Mouse (Mus musculus) retina, postnatal 1 day (tissue): ENCODE data around the gene Utrn.
"Not testable (repeated sequence)": the region's sequence is repeated elsewhere in the genome, so short reads cannot be mapped to it uniquely, and the experiment has no call there.

Source experiments
- DNase-seq: peaks from one replicate; pipeline ENCODE4 v3.0.0-alpha.2; 2012

The Utrn gene

DNA sequence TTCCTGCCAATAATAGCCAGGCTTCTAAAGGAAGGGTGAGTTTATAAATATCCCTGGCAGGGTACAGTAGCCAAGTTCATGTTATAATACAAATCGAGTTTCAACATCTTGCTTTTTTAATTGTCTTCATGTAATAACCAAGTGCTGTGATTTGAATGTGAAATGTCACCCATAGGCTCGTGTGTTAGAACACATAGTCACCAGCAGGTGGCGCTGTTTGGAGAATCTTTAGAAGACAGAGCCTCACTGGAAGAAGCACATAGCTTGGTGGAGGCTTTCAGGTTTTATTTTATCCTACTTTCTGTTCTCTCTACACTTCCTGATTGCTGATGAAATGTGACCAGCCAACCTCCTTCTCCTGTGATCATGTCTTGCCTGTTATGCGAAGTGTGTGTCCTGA, 207.1 kb downstream of the Utrn start:
- no peak for DNase-seq

DNA sequence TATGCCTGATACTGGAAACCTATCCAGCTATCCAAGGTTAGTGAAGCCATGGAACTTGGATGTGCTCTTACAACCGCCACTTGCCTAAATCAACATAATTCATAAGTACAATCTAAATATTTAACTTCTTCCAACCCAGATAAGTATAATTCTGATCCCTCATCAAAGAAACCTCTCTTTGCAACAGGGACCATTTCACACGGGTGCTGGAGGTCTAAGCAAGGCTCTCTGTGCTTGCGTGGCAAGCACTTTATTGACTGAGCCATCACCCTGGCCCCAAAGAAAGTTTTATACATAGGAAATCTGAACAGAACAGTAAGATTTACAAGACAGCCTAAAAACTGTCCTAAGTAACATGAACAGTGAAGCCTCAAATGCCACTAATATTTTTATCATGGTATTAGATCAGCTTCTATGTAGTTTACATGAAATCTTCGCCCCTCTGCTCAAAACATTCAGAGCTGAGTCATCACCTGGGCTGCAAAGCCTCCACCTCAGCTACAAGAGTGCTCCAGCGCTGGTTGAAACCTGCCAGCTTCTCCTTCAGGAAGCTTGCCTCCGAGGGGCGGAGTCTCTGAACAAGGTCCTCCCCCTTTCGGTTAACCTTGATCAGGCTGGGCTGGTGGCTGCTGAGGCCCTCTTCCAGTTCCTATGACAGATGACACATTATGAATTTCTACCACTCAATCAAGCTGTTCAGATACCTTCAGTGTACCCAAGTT, 211.0 kb downstream of the Utrn start:
- DNase-seq, result no peak

DNA sequence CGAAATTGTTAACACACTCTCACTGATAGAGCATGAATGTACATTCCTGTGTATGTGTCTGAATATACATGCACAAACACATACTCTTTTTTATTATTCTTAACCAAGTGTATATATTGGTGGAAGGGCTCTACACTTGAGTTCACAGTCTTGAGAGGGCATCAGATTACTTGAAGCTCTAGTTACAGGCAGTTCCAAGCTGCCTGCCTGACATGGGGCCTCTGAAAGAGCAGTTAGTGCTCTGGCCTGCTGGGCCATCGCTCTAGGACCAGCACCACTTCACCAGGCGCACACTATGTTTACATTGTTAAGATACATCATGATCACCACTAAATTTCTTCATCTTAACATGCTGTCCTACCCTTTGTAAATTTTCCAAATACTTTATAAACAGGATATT, 216.2 kb downstream of the Utrn start:
- DNase-seq, result no peak

DNA sequence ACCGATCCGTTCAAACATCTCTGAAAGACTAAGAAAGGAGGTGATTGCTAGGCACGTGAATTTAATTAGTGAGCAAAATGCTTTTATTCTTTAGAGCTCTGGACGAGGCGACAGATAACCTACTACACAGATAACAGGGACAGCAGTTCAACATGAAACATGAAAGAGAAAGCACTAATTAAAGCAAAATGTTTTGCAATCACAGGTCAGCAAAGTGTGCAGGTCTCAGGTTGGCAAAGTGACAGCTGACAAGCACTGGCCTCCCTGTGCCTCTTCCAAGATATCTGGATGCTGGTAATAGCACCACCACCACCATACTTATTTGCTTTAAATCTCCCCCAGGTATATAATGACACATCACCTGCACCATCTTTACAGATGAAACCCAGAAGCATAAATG, 223.0 kb downstream of the Utrn start:
- no peak for DNase-seq

DNA sequence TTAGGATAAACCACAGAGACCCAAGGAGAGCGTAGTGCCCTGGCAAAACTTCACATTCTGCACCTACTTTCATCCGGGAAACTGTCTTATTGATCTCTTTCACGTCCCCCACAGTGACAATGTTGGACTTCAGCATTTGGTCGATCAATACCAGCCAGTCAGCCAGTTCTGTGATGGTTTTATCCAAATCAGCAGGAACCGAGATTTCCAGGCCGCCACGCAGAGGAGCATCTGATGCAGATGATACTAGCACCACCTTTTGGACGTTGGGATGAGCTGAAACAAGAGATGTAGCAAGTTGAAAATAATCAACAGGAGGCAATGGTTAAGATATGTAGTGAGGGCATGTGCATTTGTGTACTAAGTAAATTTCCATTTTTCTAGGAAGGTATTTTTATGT, 225.8 kb downstream of the Utrn start:
- peak; percentile 10 for DNase-seq

DNA sequence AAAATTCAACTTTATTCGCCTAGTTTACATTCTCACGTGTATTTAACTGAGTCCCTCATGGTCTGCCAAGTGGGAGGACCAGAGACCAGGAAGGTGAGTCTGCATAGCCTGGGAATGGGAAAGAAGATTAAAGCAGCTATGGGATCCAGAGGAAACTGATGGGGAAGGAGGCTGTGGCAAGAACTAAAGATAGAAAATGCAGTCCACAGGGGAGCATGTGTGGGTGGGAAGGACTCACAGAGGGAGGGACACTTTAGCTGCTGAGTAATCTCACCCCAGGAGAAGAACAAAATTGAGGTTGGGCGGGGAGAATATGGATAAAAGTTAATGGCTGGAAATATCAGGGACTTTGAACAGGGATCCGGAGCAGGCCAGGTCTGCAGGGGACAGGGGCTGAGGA, 229.5 kb downstream of the Utrn start:
- no peak for DNase-seq

DNA sequence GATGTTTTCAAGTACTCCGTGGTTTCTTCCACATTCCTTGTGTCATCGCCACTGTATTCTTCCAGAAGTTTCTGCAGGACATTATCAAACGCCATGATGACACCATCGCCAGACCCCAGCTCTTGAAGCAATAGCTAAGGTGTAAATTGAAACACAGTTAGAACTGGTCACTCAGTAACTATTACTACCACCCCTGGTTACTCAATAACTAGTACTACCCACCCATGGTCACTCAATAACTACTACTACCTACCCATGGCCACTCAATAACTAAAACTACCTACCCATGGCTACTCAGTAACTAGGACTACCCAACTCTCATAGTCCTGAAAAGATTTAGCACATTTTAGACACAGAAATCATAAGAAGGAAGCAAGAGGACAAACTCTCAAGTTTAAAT, 235.2 kb downstream of the Utrn start:
- DNase-seq, result no peak

DNA sequence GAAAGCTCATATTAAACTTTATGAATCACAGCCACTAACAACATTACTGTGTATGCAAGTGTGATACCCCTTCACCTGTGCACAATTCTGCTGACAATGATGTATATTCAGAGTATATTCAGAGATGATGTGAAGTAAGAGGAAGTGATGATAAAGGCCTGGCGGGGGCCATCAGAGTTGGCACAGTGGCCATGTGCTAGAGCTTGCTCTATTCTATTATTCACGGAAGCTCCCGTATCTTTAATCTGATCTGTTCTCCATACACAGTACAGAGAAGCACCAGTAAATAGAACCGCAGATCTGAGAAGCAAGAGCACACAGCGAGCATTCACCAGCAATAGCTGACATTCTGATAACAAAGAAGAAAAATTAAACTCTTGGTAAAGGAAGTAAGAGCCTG, 238.2 kb downstream of the Utrn start:
- DNase-seq, result no peak

DNA sequence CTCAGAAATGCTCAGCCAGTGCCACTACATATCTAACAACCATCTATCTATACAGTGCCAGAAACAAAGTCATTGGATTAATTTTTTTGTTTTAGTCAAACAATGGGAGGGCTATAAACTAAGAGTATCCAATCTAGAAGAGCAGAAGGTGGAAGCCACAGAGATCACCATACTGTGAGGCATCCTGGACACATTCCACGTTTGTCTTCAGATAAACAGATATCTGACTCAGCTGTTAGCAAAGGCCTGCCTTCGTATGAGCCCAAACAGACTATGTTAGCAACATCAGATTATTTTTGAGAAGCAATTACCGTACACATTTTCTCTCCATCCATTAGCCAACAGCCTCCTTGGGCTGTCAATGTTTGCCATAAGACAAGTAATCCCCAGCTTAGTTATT, 250.8 kb downstream of the Utrn start:
- no peak for DNase-seq

DNA sequence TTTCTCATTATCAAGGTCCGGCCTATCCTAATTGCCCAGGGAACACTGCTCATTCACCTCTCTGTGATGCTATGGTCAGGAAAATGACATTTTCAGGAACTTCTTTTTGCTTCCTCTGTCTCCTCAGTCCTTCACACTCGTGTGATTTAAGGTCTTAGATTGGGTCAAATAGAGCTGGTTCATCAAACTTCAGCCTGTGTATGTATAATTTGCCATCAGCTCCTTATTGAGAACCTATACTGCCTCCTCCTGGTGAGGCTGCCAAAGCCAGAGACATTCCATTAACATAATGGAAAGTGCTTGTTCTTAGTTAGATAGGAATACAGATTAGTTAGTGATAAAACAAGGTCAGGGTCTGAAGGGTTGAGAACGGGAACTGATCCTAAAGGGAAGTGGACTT, 253.4 kb downstream of the Utrn start:
- DNase-seq, result peak; percentile 54

DNA sequence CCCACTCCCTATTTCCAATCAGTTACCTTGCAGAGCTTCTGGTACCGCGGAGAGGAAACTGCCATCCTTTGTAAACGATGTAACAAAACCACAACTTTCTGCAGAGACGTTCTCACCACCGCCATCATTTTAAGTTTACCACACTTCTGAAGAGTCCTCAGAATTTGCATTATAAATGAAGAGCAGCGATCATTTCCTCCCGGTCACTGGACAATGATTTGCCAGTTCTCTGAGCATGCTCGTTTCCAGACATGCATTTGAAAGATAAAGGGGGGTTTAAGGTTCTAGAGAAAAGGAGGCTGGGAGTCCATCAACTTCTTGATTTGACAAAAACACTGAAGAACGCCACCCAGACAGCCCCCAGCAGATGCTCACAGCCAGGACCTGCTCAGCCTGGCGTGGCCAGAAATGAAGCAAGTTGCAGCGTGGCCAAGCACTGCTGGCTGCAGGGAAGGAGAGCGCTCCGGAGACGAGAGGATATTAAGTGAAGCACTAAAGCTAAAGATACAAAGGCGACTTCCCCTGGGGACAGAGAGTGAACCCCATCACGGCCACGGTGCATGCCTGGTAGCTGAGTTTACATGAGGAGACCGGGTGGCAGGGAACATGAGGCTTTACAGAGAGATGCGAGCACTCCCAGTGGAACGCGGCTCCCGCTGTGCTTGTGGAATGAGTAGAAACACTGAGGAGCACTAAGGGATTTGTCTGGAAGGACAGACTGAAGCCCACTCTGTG, 254.5 kb downstream of the Utrn start:
- DNase-seq, result peak; percentile 69

DNA sequence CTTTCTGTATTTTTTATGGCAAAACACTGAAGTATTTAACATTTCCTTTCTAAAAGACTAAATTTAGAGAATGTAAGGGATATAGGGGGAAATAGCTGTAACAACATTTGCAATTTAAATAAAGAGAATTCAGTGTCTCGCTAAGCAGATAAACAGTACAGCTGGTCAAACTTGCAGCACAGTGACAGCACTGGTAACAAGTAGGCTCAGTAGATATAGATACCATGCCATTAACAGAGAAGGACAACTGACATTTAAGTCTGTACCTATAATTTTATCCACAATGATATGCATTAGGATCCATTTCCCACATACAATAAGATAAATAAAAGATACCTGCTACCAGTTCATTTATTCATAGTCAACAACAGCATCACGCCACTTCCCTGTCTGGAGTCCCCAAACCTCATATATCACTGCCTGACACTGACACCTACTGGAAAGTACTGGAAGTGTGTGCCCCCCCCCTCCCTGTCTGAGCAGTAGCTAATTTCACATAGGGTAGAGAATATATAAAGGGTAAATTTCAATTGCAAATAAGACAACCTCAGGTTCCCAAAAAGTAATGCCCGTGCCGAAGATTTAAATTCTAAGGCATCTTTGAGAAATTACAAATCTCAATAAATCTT, 256.8 kb downstream of the Utrn start:
- peak; percentile 79 for DNase-seq

DNA sequence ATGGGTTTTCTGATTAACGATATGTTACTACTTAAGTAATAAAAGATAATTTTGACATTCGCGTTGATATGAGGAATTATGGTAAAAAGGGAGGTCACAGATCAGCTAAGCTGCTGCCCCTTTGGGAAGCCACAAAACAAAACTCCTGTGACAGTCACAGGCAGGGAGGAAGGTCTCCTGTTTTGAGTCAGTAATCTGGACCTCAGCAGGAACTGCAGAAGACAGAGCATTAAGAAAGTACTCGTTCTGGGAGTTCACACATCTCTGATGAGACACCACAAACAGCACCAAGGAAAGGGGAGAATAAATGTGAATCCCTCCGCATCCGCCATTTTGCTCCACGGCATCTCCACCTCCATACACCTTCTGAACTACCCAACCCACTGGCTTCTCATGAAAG, 259.3 kb downstream of the Utrn start:
- DNase-seq, result no peak

DNA sequence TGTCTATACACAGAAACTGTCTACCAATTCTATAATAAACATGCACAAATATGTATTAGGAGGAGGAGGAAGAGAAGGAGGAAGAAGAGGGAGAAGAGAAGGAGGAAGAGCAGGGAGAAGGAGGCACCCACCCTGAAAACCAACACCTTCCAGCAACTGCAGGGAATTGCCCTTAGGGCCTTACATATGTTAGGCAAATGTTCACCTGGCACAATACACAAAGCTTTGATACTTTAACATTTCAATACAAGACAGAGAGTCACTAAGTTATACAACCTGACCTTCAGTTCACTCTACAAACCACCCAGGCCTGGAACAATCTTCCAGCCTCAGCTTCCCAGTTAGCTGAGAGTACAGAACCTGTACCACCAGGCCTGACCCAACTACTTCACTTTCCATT, 260.5 kb downstream of the Utrn start:
- DNase-seq, result no peak

DNA sequence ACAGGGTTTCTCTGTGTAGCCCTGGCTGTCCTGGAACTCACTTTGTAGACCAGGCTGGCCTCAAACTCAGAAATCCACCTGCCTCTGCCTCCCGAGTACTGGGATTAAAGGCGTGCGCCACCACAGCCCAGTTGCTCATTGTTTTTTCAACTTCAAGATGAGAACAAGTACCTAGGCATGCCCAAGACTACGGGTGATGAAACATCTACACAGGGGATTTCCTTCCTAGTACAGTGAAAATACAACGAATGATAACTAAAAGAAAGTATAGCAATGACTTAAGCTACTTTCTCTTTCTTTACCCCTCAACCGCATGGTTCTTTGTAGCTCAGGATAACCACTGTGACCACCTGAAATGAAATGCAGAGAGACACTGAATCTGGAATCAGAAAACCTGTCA, 262.0 kb downstream of the Utrn start:
- DNase-seq, result not testable (repeated sequence)

DNA sequence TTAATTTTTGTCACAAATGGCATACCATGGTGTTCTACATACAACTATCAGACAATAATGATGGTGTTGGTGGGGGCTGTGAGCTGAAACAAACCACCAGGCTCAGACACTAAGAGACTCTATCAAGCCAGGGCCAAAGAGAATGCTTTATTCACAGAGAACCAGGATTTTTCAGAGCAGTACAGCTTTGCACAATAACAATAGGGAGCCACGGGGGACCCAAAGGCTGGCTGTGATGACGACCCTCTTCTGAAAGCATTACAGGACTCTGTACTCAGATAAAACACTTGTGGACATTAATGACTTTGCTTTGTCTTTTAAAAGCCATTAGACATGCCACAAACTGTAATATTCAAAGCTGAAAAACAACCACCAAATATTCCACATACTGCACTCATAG, 273.8 kb downstream of the Utrn start:
- peak; percentile 60 for DNase-seq

DNA sequence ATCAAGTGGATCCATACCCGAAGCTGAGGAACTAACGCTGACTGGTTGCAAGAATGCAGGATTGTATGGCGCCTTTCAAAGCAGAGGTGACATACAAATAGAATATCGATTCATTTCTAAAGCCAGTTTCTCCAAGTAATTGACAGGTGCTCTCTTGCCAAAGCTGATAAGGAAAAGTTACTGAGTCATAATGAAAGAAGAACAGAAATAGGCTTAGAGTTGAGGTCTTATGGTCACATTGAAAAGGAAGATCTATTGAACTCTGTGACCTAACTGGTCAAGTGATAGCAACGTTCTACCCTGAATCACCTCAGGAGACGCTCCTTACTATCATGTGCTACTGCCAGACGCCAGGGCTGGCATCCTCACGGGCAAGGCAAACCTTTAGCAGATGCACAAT, 274.2 kb downstream of the Utrn start:
- no peak for DNase-seq

DNA sequence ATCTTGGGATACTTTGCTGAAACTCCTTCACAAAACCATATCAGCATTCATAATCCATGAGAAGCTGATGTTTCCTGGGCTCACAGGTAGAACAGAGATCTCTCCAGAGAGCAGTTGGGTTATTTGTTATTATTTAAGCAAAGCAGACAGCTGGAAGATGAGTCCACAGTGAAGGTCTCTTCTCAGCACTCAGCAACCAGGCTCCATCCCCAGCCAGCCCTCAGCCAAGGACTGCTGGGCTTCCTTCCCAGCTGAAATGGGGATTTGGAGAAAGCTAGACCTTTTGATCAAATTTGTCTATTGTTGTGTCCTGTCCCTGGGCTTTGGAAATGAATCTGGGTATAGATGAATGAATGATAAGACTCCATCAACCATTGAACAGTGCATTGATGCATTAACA, 276.1 kb downstream of the Utrn start:
- DNase-seq, result no peak

DNA sequence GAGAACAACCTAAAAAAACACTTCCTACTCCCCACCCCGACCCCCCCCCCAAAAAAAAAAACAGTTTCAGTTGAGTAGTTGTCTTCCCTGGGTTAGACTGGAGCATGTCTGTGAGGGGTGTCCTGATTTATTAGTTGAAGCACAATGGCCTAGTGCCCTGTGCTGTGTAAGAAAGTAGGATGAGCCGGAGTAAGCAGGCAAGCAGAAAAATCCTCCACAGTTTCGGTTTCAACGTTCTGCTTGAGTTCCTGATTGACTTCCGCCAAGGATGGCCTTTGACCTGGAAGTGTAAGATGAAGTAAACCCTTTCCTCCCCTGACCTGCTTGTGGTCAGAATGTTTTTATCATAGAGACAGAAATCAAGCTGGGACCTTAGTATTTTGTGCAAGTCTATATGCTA, 277.2 kb downstream of the Utrn start:
- peak; percentile 27 for DNase-seq

DNA sequence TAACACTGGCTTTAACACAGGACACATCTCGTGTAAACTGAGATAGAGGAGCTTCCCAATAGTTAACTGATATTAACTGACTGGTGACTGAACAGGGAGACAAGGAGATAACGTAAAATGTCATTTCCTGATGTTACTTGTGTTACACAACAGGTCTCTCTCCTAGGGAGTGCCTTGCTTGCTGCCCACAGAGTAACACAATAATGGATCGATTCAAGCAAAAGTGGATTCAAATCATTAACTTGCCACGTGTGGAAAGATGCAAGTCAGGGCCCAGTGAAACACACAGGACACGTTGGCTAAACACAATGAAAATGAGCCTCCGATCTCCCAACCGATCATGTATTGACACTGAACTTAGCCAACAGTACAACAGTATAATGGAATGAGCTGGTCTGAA, 281.1 kb downstream of the Utrn start:
- DNase-seq, result no peak

DNA sequence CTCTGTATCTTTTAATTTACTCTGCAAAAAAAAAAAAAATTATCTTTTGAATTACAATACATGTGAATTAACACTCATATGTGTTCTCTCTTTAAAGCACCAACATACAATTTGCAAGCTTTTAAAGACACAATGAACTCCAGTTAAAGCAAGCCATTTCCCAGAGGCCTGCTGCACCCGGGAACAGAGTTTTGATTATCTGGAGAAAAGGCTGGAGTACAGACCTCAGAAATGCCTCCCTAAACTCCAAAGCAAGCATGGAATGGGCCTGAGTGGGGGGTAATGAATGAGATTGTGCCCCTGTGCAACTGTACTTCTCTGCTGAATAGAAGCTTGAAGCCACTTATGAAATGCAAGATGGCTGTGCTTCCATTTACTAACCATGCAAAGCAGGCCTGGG, 281.8 kb downstream of the Utrn start:
- no peak for DNase-seq

DNA sequence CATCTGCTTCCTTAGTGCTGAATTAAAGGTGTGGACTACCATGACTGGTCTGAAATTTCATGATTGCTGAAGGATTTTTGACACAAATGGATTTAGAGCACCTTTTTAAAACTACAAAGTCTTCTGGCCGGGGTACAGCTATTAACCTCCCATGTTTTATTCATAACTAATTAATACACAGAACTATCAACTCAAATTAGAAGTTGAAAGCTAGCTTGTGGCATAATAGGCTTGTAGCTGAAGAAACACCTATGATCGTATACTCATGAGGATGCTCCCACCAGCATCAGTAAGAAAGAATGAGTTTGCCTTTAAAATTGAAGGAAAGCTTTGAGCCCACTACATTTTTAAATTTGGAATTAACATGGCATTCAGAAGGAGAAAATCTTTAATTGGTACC, 282.3 kb downstream of the Utrn start:
- DNase-seq, result no peak

DNA sequence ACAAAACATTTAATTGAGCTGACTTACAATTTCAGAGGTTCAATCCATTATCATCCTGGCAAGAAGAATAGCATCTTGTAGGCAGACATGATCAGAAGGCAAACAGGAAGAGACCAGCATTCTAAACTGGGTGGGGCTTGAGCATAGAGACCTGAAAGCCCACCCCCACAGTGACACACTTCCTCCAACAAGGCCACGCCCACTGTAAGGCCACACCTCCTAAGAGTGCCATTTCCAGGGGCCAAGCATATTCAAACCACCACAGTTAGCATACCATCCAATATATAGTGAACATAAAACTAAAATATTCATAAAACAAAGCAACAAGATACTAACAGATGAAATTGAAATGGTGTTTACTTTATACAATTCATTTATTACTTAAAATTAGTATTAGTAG, 283.0 kb downstream of the Utrn start:
- DNase-seq, result no peak

DNA sequence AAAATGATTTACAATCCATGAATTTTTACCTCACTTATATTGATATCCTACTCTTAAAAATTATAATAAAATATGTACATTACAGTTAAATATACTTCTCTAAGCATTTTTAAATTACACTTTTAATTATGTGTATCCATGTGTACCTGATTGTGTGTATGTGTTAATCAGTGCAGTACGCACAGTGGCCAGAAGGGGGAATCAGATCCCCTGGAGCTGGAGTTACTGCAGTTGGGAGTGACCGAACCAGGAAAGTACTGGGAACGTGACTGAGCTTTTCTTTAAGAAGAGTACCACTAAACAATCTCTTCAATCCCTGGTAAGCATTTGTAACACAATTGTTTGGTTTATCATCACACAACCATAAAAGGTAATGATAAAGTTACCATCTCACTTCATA, 285.7 kb downstream of the Utrn start:
- DNase-seq, result no peak
